Mouse (Mus musculus) limb, embryonic 13.5 days (tissue): ENCODE data around the gene 1110051M20Rik. TPM values are rescaled to one million over a fixed set of nuclear protein-coding genes. Genes with fewer than 3 reads are reported as not detected.
A peak's percentile ranks its signal among the peaks of the same experiment; 100 is the strongest.
"Not testable (repeated sequence)": the region's sequence is repeated elsewhere in the genome, so short reads cannot be mapped to it uniquely, and the experiment has no call there.

Experiments used
- ATAC-seq: fragments of 200-750 bp; cut with Nextera tagmentation; 2 replicates; pipeline ENCODE4 v1.8.0; 2017; ENCODE audit warnings: low read depth, moderate number of reproducible peaks, moderate TSS enrichment; ENCODE audit not compliant: low FRiP score
- H3K27ac ChIP-seq: fragments of 300-500 bp; sonication (generic); 2 replicates; pipeline ENCODE4 v1.5.1; 2015; ENCODE audit warnings: inconsistent platforms, mild to moderate bottlenecking, moderate library complexity
- H3K27me3 ChIP-seq: fragments of 300-500 bp; sonication (generic); 2 replicates; pipeline ENCODE4 v1.6.1; 2015; ENCODE audit warnings: mild to moderate bottlenecking, inconsistent platforms
- H3K36me3 ChIP-seq: fragments of 300-500 bp; sonication (generic); 2 replicates; pipeline ENCODE4 v1.6.1; 2015; ENCODE audit warnings: inconsistent platforms, mild to moderate bottlenecking, moderate library complexity
- H3K4me1 ChIP-seq: fragments of 300-500 bp; sonication (generic); 2 replicates; pipeline ENCODE4 v1.6.1; 2015; ENCODE audit warnings: inconsistent platforms
- H3K4me2 ChIP-seq: fragments of 300-500 bp; sonication (generic); replicated peaks from 2 replicates; pipeline ENCODE4 v1.6.1; 2015; ENCODE audit warnings: inconsistent platforms, mild to moderate bottlenecking, moderate library complexity
- H3K4me3 ChIP-seq: fragments of 300-500 bp; sonication (generic); 2 replicates; pipeline ENCODE4 v1.5.1; 2015; ENCODE audit warnings: moderate library complexity, mild to moderate bottlenecking, inconsistent platforms
- H3K9ac ChIP-seq: fragments of 300-500 bp; sonication (generic); 2 replicates; pipeline ENCODE4 v1.6.1; 2015; ENCODE audit warnings: mild to moderate bottlenecking, inconsistent platforms
- H3K9me3 ChIP-seq: fragments of 300-500 bp; sonication (generic); 2 replicates; pipeline ENCODE4 v1.6.1; 2016; ENCODE audit warnings: inconsistent platforms
- WGBS: fragments of 180-500 bp; shearing (Covaris S2); methylation state at CpG from one replicate; pipeline ENCODE4 v1.1.7; 2015; 5-methylcytosine and 5-hydroxymethylcytosine counted together
- polyA plus RNA-seq: library from polyadenylated mRNA; unstranded; fragments of >200 nt; fragmentation: Nextera tagmentation; extraction: Ambion mirVana; gene quantifications from 2 replicates; pipeline ENCODE4 v1.2.1, GENCODE M21; 2015

1110051M20Rik gene
- polyA plus RNA-seq: 77.2 and 79.4 TPM in 2 replicates

- Histone ChIP-seq H3K27ac (peak within 1 kb of the TSS; percentile 48; the same call in 1 of the 2 replicates), H3K4me1 (peaks cover 4% of the 10 kb centered on the region; the same call in 1 of the 2 replicates), H3K9me3 (no peaks in the 10 kb centered on the region), H3K4me3 (peak within 1 kb of the TSS; percentile 68), H3K4me2 (peak within 1 kb of the TSS; percentile 72), H3K36me3 (no peaks in the 10 kb centered on the region), H3K27me3 (no peaks in the 10 kb centered on the region), H3K9ac (peak within 1 kb of the TSS; percentile 67)
- ATAC-seq: peak; percentile 94
- WGBS: under 1% methylated on average over 19 of the region's 19 CpGs
Observed at GRCm38 (mm10) chr2:91444286-91444892, at the start of gene 1110051M20Rik. TSS of gene 1110051M20Rik (minus strand) at chr2:91444704.

GRCm38 (mm10) chr2:91493981-91494380, 49.5 kb upstream of the 1110051M20Rik start:
- H3K4me2 ChIP-seq: no peak overlapping the region
- no peak overlapping the region for H3K27ac ChIP-seq
- peaks cover 95% of the 10 kb centered on the region for H3K36me3 ChIP-seq
- H3K4me1 ChIP-seq: no peaks in the 10 kb centered on the region
- no peak overlapping the region for H3K9ac ChIP-seq
- H3K9me3 ChIP-seq: no peaks in the 10 kb centered on the region
- no peaks in the 10 kb centered on the region for H3K27me3 ChIP-seq
- no peak overlapping the region for H3K4me3 ChIP-seq
- no peak for ATAC-seq
- whole genome bisulfite sequencing: 93% methylated on average over 9 of the region's 9 CpGs

- Histone ChIP-seq H3K36me3 (peaks cover 94% of the 10 kb centered on the region), H3K9ac (no peak overlapping the region), H3K27me3 (no peaks in the 10 kb centered on the region), H3K9me3 (no peaks in the 10 kb centered on the region), H3K27ac (no peak overlapping the region), H3K4me1 (no peaks in the 10 kb centered on the region), H3K4me2 (no peak overlapping the region), H3K4me3 (no peak overlapping the region)
- ATAC-seq: no peak
- WGBS: 93% methylated on average over 12 of the region's 12 CpGs
Observed at GRCm38 (mm10) chr2:91492071-91492635, 47.6 kb upstream of the 1110051M20Rik start.

- H3K36me3 ChIP-seq: peaks cover 88% of the 10 kb centered on the region
- 65% methylated on average over 3 of the region's 3 CpGs for WGBS
- H3K27me3 ChIP-seq, H3K9me3 ChIP-seq, H3K27ac ChIP-seq, H3K4me3 ChIP-seq, H3K4me1 ChIP-seq, H3K9ac ChIP-seq, ATAC-seq, H3K4me2 ChIP-seq: not testable (repeated sequence)
Observed at GRCm38 (mm10) chr2:91487295-91487694, 42.8 kb upstream of the 1110051M20Rik start.

- H3K4me1 ChIP-seq: no peaks in the 10 kb centered on the region
- H3K27ac ChIP-seq: no peak overlapping the region
- no peaks in the 10 kb centered on the region for H3K9me3 ChIP-seq
- no peaks in the 10 kb centered on the region for H3K27me3 ChIP-seq
- no peak for ATAC-seq
- peaks cover 80% of the 10 kb centered on the region for H3K36me3 ChIP-seq
- no peak overlapping the region for H3K4me3 ChIP-seq
- no peak overlapping the region for H3K4me2 ChIP-seq
- H3K9ac ChIP-seq: no peak overlapping the region
- WGBS: 86% methylated on average over 6 of the region's 6 CpGs
Observed at GRCm38 (mm10) chr2:91485256-91485655, 40.8 kb upstream of the 1110051M20Rik start.

- no peaks in the 10 kb centered on the region for H3K9me3 ChIP-seq
- no peaks in the 10 kb centered on the region for H3K27me3 ChIP-seq
- peaks cover 76% of the 10 kb centered on the region for H3K36me3 ChIP-seq
- WGBS: 88% methylated on average over 4 of the region's 4 CpGs
- no peak overlapping the region for H3K4me2 ChIP-seq
- no peaks in the 10 kb centered on the region for H3K4me1 ChIP-seq
- no peak for ATAC-seq
- H3K9ac ChIP-seq: no peak overlapping the region
- no peak overlapping the region for H3K27ac ChIP-seq
- no peak overlapping the region for H3K4me3 ChIP-seq
Observed at GRCm38 (mm10) chr2:91484698-91485097, 40.2 kb upstream of the 1110051M20Rik start.

- ATAC-seq: peak; percentile 77
- no peak overlapping the region for H3K9ac ChIP-seq
- H3K4me3 ChIP-seq: no peak overlapping the region
- H3K27me3 ChIP-seq: no peaks in the 10 kb centered on the region
- H3K4me2 ChIP-seq: no peak overlapping the region
- H3K36me3 ChIP-seq: peaks cover 72% of the 10 kb centered on the region
- no peak overlapping the region for H3K27ac ChIP-seq
- no peaks in the 10 kb centered on the region for H3K9me3 ChIP-seq
- no peaks in the 10 kb centered on the region for H3K4me1 ChIP-seq
- 60% methylated on average over 6 of the region's 6 CpGs for WGBS
Observed at GRCm38 (mm10) chr2:91480805-91481514, 36.5 kb upstream of the 1110051M20Rik start.

- H3K27ac ChIP-seq: no peak overlapping the region
- no peak overlapping the region for H3K9ac ChIP-seq
- peaks cover 72% of the 10 kb centered on the region for H3K36me3 ChIP-seq
- no peak for ATAC-seq
- 94% methylated on average over 9 of the region's 9 CpGs for WGBS
- H3K9me3 ChIP-seq: no peaks in the 10 kb centered on the region
- no peak overlapping the region for H3K4me3 ChIP-seq
- no peaks in the 10 kb centered on the region for H3K27me3 ChIP-seq
- H3K4me2 ChIP-seq: no peak overlapping the region
- H3K4me1 ChIP-seq: no peaks in the 10 kb centered on the region
Observed at GRCm38 (mm10) chr2:91480399-91480801, 35.9 kb upstream of the 1110051M20Rik start.

GRCm38 (mm10) chr2:91476841-91477240, 32.3 kb upstream of the 1110051M20Rik start:
- no peak overlapping the region for H3K4me2 ChIP-seq
- H3K9me3 ChIP-seq: no peaks in the 10 kb centered on the region
- H3K27ac ChIP-seq: no peak overlapping the region
- H3K4me1 ChIP-seq: no peaks in the 10 kb centered on the region
- no peaks in the 10 kb centered on the region for H3K27me3 ChIP-seq
- H3K36me3 ChIP-seq: peaks cover 81% of the 10 kb centered on the region
- no peak overlapping the region for H3K4me3 ChIP-seq
- ATAC-seq: no peak
- H3K9ac ChIP-seq: no peak overlapping the region
- WGBS: 75% methylated on average over 7 of the region's 7 CpGs

GRCm38 (mm10) chr2:91476251-91476661, 31.8 kb upstream of the 1110051M20Rik start:
- H3K4me1 ChIP-seq: no peaks in the 10 kb centered on the region
- H3K4me3 ChIP-seq: no peak overlapping the region
- H3K4me2 ChIP-seq: no peak overlapping the region
- WGBS: 77% methylated on average over 17 of the region's 17 CpGs
- no peak for ATAC-seq
- H3K27ac ChIP-seq: no peak overlapping the region
- no peaks in the 10 kb centered on the region for H3K27me3 ChIP-seq
- H3K36me3 ChIP-seq: peaks cover 79% of the 10 kb centered on the region
- H3K9ac ChIP-seq: 0 out of 2 replicates have a peak overlapping the region, but pooled peaks have one; percentile 8
- H3K9me3 ChIP-seq: no peaks in the 10 kb centered on the region

- no peak for ATAC-seq
- peaks cover 80% of the 10 kb centered on the region for H3K36me3 ChIP-seq
- no peaks in the 10 kb centered on the region for H3K27me3 ChIP-seq
- 82% methylated on average over 7 of the region's 7 CpGs for WGBS
- H3K27ac ChIP-seq: no peak overlapping the region
- no peaks in the 10 kb centered on the region for H3K4me1 ChIP-seq
- 0 out of 2 replicates have a peak overlapping the region, but pooled peaks have one; percentile 8 for H3K9ac ChIP-seq
- H3K9me3 ChIP-seq: no peaks in the 10 kb centered on the region
- no peak overlapping the region for H3K4me3 ChIP-seq
- H3K4me2 ChIP-seq: no peak overlapping the region
Observed at GRCm38 (mm10) chr2:91475791-91476190, 31.3 kb upstream of the 1110051M20Rik start.

- H3K9me3 ChIP-seq: no peaks in the 10 kb centered on the region
- no peak overlapping the region for H3K4me2 ChIP-seq
- peaks cover 76% of the 10 kb centered on the region for H3K36me3 ChIP-seq
- WGBS: 79% methylated on average over 12 of the region's 12 CpGs
- H3K27ac ChIP-seq: no peak overlapping the region
- no peak overlapping the region for H3K4me3 ChIP-seq
- H3K4me1 ChIP-seq: peaks cover 8% of the 10 kb centered on the region; the same call in 1 of the 2 replicates
- ATAC-seq: no peak
- H3K9ac ChIP-seq: no peak overlapping the region
- H3K27me3 ChIP-seq: no peaks in the 10 kb centered on the region
Observed at GRCm38 (mm10) chr2:91474358-91474757, 29.9 kb upstream of the 1110051M20Rik start.
